Mouse (Mus musculus) thymus, adult 2 months (tissue): Measurements from ENCODE around the gene Ttyh1.

Source experiments
- CTCF ChIP-seq: fragments of 200-500 bp; IDR thresholded peaks from 2 replicates; pipeline ENCODE4 v1.5.1; 2012; ENCODE audit warnings: mild to moderate bottlenecking, control low read depth, low read length, moderate library complexity, borderline replicate concordance; ENCODE audit not compliant: control insufficient read depth, poor library complexity, insufficient read depth; ENCODE audit errors: extremely low read depth
- POLR2A ChIP-seq: fragments of 200-500 bp; IDR thresholded peaks from 2 replicates; pipeline ENCODE4 v1.6.1; 2012; ENCODE audit warnings: mild to moderate bottlenecking, low read length, control low read depth, moderate library complexity; ENCODE audit not compliant: control insufficient read depth, poor library complexity, insufficient read depth; ENCODE audit errors: extremely low read depth

DNA sequence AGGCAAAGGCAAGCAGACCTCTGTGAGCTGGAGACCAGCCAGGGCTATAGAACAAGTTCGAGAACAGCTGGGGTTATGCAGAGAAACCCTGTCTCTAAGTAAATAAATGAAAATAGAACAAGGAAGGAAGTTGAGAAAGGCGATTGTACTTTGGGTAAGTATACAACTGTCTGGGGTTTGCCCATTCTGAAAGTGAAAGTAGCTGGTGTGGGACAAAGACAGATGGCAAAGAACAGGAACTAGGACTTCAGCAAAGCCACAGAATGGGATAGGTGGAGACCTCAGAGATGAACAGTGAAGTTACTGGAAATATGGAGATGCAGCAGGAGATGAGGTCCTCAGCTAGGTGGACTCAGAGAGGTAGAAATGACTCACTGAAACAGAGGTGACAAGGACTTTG is 36.4 kb upstream of the Ttyh1 start:
- TF ChIP-seq POLR2A (no peak), CTCF (no peak)
